Mouse (Mus musculus) NIH3T3 (cell line): Measurements from ENCODE around the gene H2afx.
A peak's percentile ranks its signal among the peaks of the same experiment; 100 is the strongest.
"Not testable (repeated sequence)": the region's sequence is repeated elsewhere in the genome, so short reads cannot be mapped to it uniquely, and the experiment has no call there.

ENCODE experiments used
- DNase-seq: peaks from one replicate; pipeline ENCODE4 v3.0.0-alpha.2; 2012; ENCODE audit warnings: low read depth

Gene H2afx

DNA sequence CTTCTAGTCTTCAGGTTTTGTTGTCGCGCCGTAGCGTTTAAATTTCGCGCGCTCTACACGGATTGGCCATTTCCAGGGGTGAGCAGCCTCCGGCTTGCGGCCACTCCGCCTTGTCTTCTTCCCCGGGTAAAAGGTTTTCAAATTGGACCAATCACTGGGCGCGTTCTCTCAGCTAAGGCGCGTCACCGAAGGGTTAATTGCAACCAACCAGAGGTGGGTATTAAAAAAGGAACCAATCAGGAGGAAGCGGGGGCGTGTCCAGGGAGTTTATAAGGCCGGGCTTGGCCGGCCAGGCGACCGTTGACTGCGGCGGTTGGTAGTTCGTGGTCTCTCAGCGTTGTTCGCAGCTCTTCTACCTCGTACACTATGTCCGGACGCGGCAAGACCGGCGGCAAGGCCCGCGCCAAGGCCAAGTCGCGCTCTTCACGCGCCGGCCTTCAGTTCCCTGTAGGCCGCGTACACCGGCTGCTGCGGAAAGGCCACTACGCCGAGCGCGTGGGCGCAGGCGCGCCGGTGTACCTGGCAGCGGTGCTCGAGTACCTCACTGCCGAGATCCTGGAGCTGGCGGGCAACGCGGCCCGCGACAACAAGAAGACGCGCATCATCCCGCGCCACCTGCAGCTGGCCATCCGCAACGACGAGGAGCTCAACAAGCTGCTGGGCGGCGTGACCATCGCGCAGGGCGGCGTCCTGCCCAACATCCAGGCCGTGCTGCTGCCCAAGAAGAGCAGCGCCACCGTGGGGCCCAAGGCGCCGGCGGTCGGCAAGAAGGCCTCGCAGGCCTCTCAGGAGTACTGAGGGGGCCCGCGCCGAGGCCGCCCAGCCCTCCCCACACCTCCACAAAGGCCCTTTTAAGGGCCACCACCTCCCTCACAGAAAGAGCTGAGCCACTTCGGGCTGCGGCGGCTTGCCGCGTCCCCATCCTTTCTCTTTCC lies at the start of gene H2afx:
H2afx (plus strand) TSS at position 299 of the 935 bp plus-strand sequence.
- DNase-seq: peak; percentile 97

DNA sequence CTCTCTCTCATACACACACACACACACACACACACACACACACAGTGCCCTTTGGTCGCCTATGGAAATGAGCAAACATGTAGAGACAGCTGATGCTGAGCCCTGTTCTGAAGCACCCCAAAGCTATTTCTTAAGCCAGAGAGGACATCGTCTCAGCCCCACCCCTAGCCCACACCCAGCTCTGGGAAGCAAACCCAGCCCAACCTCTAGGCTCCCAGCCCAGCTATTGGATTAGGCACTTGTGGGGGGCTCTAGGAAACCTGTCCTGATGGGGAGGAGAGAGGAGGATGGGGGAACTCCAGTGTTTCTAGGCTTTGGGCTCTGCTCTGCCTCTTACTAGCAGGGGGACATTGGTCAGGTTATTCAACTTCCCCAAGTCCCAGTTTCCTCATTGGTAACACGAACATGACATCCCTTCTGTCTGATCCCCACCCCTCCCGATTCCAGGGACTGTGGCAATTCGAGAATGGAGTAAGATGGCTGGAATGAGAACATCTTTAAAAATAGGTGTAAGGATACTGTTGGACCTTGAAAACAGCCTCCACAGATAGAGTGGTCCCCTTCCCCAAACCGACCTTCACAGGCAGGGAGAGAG lies 48.1 kb upstream of the H2afx start:
- no peak for DNase-seq

DNA sequence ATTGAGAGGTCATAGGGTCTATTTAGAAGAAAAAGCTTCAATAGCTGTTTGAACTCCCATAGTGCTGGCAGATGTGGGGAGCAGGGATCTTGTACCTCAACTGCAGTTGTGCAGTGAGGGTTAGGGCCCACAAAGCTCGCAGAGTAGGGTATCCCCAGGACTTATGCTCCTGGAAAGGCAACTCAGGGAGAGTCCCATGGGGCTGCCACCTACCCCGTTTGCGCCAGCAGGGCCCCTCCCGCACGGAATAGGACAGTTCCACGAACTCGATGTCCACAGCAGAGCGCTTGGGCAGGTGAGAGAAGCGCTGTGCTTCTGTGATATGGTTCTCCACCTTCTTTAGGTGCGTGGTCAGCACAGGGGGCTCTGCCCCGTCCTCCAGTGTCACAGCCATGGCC lies 47.5 kb upstream of the H2afx start:
- no peak for DNase-seq

DNA sequence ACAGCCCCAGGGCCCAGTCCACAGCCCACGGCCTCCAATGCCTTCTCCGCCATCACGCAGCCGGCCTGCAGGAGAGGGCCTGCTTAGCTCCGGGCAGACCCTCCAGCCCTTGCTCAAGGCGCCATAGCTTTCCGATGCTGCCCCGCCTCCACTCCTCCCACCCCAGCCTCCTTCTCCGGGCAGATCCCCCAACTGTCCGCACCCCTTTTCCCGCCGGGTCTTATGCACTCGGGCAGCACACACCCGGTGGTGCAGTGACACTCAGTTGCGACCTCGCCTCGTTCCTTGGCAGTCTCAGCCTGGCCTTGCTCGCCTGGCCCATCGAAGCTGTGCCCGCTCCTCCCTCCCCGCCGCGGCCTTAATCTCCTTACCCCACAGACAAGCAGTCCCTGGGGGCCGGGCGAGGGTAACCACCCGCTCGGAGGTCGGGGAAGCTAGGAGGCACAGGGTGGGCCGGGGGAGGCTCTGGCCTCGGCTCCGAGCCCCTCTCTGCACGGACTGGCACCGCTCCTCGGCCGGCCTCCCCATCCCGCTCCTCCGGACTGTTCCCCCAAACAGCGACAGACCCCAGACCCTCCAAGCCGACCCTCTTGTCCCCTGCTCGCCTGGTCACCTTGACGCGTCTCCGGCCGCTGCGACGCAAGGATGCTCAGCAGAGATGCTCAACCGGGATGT lies 47.0 kb upstream of the H2afx start:
- no peak for DNase-seq

DNA sequence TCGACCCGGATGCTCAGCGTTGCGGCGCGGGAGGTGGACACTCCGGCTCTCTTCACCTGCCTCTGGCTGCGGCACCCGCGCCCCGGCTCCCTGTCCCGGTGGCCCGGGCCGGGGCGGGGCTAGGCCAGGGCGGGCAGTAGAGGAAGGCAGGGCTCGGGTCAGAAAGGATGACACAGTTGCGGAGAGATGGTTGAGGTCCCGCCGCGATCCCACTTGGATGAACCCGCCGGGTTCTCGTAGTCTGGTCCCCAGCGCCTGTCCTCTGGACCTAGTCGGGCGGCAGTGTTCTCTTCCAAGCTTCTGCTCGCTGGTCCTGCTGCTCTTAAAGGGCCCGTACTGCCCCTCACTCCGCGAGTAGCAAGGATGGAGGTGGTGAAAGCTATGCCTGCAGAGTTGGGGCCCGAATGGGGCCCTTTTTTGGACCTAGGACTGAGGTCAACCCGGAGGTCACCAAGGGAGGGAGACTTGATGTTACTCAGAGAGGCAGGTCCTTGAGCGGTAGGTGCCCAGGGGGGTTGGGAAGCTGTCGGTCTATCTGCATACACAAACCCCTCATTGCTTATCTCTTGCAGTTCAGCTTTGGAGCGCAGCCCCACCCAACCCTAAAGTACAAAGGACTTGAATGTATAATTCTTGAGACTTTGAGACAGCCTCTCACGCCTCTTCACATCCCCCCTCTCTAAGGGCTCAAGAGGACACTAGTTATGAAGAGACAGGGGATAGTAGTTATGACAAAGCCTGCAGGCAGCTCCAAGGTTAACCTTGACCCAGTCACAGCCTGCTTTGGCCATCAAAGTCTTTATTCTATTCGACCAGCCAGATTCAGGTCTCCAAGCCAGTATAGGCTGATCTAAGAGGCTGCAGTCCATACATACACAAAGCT lies 46.2 kb upstream of the H2afx start, which contains the start of gene Abcg4:
Abcg4 (minus strand) TSS at position 540 of the 883 bp plus-strand sequence.
- DNase-seq: no peak

DNA sequence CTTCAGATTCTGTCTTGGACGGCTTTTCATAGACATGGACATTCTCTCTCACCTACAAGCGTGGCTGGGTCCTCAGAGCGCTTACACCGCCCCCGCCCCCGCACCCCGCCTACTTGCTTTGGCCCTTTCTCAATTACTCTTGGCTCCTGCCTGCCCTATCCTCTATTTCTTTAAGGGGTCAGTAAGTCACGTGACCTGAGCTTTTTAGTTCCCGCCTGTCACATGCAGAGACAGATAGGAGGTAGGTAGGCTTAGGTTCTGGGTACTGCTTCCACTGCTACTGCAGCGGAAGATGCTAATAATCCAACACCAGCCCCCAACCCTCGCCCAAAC lies 45.6 kb upstream of the H2afx start:
- no peak for DNase-seq

DNA sequence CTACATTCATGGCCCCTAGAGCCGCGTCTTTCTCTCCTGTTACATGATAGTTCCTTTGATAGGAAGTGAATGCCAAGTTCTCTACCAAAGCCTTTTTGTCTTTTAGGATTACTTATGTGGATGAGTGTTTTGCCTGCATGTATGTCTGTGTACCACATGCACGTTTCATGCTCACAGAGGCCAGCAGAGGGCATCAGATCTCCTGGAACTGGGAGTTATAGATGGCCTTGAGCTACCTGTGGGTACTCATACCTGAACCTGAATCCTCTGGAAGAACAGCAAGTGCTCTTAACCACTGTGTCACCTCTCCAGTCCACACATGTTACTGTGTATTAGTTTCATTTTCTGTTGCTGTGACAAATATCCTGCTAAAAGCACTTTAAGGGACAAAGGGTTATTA lies 42.0 kb upstream of the H2afx start:
- peak; percentile 53 for DNase-seq

DNA sequence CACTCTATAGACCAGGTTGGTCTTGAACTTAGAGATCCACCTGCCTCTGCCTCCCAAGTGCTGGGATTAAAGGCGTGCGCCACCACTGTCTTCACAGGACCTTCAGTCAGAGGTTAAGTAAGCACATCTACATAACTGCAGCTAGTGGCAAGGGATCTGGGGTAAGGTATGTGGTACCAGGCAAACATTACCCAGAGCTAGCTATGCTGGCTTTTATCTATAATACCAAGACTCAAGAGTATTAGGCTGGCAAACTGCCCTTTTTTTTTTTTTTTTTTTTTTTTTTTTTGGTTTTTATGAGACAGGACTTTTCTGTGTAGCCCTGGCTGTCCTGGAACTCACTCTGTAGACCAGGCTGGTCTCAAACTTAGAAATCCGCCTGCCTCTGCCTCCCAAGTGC lies 34.5 kb upstream of the H2afx start:
- DNase-seq: not testable (repeated sequence)

DNA sequence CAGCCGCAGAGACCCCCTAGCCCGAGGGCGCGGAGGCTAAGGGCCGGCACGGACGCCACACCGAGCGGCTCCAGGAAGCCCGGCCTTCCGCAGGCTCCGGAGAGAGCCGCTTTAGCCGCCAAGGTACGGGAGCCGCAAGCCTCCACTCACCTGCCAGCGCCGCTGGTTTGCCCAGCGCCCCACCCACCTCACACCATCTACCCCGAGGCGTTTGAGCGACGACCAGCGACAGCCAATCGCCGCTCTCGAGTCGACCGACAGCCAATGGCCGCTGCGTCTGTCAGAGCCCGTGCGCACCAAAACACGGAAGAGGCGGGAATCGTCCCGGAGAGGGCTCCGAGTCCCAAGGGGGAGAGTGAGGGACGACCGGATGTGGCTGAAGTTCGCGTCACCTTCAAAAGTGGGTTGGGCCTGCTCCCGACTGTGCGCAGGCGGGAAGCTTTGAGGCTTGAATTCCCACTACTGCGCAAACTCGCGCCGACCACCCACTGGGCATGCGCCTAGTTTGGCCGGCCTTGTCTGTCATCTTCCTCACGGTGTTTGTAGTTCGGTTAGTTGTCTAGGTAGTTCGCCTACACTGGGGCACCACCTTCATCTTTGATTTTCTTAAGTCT lies 28.9 kb upstream of the H2afx start, which contains the start of gene Hinfp:
Hinfp (minus strand) TSS at position 206 of the 614 bp plus-strand sequence.
- peak; percentile 98 for DNase-seq

DNA sequence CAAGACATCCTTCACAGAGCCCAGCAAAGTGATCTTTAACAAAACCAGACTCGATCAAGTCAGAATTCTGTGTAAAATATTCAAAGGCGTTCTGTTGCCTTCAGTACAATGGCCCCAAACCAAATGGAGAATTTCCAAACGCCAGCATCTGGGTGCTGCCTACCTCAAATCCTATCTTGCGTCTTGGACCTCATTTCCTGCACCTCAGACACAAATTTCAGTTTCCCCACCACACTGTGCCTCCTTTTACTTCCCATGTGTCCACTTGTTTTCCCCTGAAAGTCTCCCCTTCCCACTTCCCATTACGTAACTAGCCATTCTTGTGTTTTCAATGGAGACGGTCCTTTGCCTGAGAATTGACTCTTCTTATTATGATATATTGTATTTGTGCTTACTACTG lies 28.0 kb upstream of the H2afx start:
- DNase-seq: no peak

DNA sequence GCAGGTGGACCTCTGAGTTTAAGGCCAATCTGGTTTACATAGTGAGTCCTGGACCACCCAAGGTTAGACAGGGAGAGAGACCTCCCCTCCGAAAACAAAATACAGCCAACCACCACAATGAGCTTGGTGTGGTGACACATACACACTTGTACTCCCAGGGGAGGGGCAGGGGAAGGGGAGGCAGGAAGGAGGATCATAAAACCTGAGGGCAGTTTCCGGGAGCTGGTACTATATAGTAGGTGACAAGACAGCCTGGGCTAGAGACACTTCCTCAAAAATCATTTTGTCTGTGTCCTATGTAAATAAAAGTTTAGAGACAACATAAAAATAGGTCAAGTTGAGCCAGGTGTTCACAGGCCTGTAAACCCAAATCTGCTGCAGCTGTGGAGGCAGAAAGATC lies 27.2 kb upstream of the H2afx start:
- no peak for DNase-seq

DNA sequence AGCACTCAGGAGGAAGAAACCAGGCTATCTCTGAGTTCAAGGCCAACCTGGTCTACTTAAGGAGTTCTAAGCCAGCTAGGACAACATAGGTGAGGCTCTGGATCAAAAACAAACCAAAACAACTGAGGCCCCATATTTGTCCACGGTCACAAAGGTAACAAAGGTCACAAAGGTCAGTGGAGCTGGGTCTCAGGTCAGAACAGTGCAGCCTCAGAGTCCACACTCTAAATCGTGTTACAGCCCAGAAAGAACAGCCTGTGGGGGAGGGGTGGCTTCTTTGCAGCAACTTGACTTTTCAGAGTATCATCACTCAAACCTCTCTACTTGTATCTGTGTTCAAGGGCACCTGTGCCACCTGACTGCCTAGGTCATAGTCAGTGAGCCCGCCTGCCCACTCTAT lies 24.7 kb upstream of the H2afx start:
- DNase-seq: no peak

DNA sequence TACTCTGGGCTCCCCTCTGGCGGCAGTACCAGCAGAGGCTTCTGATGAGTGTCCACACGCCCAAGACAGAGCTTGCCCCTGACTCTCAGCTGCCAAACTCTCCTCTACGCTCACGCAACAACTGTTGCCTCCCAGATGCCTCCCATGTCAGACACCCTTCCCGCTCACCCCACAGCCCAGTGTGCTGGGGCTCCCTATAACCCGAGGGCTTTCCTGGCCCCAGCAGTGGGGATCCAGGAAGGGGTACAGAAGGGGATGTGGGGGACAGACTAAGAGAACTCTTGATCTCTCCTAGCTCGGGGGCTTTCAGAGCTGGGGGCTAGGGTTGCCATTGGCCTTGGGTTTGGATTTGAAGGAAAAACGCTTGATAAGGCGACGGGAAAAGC lies 23.8 kb upstream of the H2afx start:
- DNase-seq: no peak

DNA sequence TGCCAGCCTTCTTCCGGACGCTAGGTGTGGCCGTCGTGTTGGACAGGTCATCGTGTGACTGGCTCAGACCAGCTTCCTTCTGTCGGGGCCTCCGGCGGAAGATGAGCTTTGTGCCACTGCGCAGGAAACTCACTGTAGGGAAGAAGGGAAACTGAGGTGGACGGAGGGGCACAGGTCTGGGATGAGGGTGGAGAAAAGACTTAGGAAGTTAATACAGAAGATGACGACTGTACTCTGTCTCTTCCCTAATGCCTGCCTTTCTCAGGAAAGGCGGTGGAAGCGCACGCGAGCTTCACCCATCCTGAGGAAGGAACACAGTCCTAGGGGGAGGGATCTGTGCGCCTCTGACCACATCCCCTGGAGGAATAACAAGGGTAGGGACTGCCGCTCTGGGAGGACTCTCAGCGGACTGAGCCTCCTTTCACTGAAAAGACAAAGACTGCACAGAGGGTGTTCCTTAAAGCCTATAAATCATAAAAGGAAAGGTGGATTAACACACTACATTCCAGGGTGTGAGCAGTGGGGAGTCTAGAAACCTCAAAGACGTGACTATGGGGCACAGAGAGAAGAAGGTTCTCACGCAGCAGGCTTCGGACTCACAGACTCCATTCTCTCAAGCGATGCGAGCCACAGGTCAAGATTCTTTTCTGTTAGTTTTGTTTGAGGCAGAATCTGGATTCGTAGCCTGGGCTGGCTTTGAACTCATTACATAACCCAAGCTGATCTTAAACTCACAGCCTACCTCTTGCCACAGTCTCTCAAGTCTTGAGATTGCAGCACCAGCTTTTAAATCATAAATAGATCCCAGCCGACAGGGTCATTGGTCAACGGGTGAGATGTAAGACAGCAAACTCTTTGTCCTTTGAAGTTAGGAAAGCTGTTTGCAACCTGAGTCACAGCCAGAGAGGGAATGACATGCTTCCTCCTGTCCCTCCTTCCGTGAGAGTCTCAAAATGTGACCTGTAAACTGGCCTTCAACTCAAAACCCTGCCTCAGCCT lies 23.1 kb upstream of the H2afx start:
- DNase-seq: no peak

DNA sequence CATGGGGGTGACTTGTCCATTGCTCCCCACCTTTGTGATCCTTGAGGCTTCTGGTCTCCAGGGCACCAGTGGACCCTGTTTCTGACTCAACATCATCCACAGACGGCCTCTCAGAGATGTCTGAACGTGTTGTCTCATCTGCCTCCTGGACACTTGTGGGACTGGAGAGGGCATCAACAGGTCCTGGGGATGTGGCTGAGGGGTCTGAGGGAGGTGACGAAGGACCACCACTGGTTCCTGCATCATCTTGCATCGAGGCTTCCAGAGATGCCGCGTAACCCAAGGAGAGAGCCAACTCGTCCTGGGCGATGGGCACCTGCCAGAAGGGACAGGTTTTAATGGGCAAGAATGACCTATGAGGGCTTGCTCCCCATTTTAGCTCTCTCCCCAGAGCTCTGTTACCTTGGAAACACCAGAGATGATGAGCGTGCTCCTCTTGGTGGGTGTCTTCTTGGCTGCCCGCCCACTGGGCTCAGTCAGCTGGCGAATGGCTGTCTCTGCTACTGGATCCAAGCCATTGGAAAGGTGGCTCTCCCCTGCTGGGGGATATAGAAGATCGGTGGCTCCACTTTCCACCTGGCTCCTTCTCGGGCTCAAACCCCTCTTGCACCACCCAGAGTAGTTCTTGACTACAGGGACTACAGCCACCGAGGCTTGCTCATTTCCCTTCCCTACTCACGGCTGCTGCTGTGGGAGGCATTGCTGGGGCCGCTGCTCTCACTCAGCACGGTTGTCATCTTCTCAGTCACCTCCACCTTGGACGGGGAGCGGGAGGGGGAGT lies 20.8 kb upstream of the H2afx start:
- DNase-seq: no peak

DNA sequence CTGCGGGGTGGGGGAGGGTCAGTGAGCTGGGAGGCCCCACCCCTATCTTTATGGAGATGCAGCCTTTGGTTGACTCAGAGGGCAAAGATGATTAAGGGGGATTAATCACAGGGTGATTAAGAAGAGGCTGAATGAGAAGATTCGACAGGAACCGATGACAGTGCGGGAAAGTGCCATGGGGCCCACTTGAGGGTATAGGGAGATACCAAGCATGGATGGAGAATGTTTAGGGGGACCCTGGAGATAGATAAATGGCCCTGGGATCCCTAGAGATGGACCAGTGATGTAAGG lies 20.3 kb upstream of the H2afx start:
- no peak for DNase-seq

DNA sequence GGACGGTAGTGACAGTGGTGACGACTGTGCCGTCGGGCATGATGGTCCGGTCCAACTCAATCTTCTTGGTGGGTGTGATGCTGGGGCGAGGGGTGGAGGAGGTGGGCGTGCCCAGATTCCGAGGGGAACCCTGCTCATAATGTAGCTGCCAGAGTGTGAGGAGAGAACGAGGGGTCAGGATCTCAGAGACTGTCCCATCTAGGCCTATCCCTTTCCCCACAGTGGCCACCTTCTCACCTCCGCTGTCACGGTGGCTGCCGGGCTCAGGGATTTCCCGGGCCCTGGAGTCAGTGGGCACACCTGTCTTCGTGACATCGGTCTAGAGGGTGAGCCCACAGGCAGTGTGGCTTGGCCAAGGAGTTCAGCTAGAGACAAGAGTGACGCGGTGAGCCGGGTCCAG lies 19.6 kb upstream of the H2afx start:
- DNase-seq: no peak

DNA sequence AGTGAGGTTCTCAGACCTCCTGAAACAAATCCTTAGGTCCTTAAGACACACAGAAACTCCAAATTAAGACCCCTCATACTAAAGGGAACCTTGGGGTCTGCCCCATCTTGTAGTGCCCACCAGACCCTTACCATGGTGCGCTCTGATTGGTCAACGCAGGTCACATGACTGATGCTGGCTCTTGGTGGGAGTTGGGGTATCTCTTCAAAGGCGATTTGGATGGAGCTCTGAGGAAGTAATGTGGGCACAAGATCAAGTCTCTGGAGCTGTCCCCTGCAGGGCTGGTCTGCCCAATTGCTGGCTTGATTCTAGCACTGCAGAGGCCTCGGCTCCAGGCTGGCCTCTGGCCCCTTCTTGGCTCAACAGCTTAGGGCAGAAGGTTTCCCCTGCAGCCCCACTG lies 17.0 kb upstream of the H2afx start:
- no peak for DNase-seq

DNA sequence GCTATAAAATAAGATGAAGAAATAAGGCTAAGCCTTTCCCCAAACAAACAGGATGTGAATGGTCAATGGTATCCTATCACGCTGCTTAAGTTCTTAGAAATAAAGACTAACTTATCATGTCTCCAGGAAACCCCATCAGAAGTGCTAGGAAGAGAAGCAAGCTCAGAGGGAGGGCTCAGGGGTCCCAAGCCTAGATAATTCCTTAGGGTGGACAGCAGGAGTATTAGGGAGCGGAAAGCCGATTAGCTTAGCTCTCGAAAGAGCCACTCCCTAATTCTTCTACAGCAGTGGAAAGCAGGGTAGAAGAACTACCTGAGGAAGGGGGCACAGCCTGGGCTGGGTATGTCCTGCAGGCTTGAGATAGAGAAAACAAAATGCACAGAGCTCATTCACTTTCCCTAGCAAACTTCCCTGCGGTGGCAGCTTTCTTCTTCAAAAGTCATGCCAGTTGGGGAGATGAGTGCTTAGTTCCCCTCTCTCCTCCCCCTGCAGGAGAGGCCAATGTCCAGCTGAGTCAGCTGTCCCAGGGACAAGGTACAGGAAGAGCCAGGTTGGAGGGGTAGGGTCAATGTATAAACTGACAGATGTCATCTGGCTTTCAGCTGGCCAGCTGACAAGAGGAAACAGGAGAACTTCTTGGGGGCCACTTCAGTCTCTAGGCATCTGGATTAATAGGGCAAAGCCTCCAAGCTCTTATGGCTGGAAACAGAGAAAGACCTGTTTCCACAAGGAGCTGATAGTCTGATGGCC lies 16.2 kb upstream of the H2afx start:
- DNase-seq: no peak
